Mouse (Mus musculus) ES-Bruce4 (cell line): ENCODE results near the gene Olfm4. TPM values are rescaled to one million over a fixed set of nuclear protein-coding genes. Genes with fewer than 3 reads are reported as not detected.

Experiments
- H3K27ac ChIP-seq: 2 replicates; pipeline ENCODE4 v1.5.1; 2012; ENCODE audit warnings: low read length, inconsistent platforms; ENCODE audit not compliant: insufficient read depth
- H3K27me3 ChIP-seq: 2 replicates; pipeline ENCODE4 v1.6.1; 2012; ENCODE audit warnings: mild to moderate bottlenecking, low read length, inconsistent platforms; ENCODE audit not compliant: control insufficient read depth, poor library complexity, insufficient read depth, severe bottlenecking
- H3K36me3 ChIP-seq: 2 replicates; pipeline ENCODE4 v1.6.1; 2012; ENCODE audit warnings: inconsistent platforms, mild to moderate bottlenecking, low read length, moderate library complexity; ENCODE audit not compliant: control insufficient read depth, poor library complexity, insufficient read depth, severe bottlenecking
- H3K4me1 ChIP-seq: one replicate; pipeline ENCODE4 v1.8.1; 2011; ENCODE audit warnings: low read length; ENCODE audit not compliant: control insufficient read depth, insufficient read depth
- H3K4me3 ChIP-seq: 2 replicates; pipeline ENCODE4 v1.5.1; 2011; ENCODE audit warnings: low read depth, mild to moderate bottlenecking, low read length
- H3K9ac ChIP-seq: 2 replicates; pipeline ENCODE4 v1.6.1; 2012; ENCODE audit warnings: low read depth, mild to moderate bottlenecking, inconsistent platforms; ENCODE audit not compliant: poor library complexity, severe bottlenecking
- H3K9me3 ChIP-seq: replicated peaks from 2 replicates; pipeline ENCODE4 v1.6.1; 2012; ENCODE audit warnings: mild to moderate bottlenecking, low read length, inconsistent platforms; ENCODE audit not compliant: control insufficient read depth, poor library complexity, insufficient read depth, severe bottlenecking
- CTCF ChIP-seq: IDR thresholded peaks from one replicate; pipeline ENCODE4 v1.8.1; 2011; ENCODE audit warnings: low read depth, low read length
- EP300 ChIP-seq: IDR thresholded peaks from 2 replicates; pipeline ENCODE4 v1.6.1; 2011; ENCODE audit warnings: low read depth, low read length; ENCODE audit not compliant: insufficient read depth
- POLR2A ChIP-seq: IDR thresholded peaks from one replicate; pipeline ENCODE4 v1.8.1; 2011; ENCODE audit warnings: low read length; ENCODE audit not compliant: insufficient read depth
- polyA plus RNA-seq: library from polyadenylated mRNA; stranded (reverse); fragments of >200 nt; gene quantifications from 2 replicates; pipeline ENCODE4 v1.2.4, GENCODE M21; 2011; ENCODE audit warnings: low read depth; ENCODE audit not compliant: missing spikeins, insufficient read depth, insufficient read length

Gene Olfm4
- polyA plus RNA-seq, 1 experiment: not detected

DNA sequence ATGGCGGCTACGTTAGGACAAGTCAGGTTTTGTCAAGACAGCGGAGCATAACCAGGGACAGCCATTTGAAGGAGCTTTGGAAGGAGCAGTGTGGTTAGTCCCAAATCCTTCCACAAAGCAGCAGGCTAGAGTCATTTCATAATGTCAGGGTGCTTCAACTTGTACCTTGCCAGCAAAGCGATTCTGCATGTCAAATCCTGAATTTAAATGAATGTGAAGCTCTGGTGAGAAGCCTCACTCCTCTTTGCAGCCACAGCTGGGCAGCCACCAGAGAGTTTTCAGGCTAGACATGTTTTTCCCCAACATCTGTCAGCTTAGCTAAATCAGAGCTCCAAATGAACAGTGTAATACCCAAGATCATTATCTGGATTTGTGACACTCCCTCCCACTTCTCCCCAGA, 22.7 kb upstream of the Olfm4 start:
- Histone ChIP-seq H3K4me1 (no peaks in the 10 kb centered on the region), H3K27ac (no peak overlapping the region), H3K9me3 (no peaks in the 10 kb centered on the region), H3K4me3 (no peak overlapping the region), H3K27me3 (no peaks in the 10 kb centered on the region; the same call in none of the 2 replicates), H3K9ac (no peak overlapping the region), H3K36me3 (no peaks in the 10 kb centered on the region)
- no peak for TF ChIP-seq CTCF
- no peak for TF ChIP-seq EP300
- TF ChIP-seq POLR2A: no peak

DNA sequence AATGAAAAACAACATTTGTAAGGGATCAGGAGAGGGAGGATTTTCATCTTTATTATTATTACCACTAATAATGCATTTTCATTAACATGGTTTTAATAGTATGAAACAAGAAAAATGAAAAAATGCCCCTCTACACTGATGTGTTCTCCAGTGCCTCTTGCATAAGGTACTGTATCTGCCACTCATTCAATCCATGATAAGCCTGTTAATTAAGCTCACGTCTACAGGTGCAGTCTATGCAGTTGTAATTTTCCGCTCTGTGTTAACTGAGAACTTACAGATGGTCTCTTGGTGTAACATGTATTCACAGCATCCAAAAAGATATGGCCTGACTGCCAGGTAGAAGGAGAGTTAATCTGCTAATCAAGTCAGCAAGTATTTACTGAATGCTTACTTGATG, 22.3 kb upstream of the Olfm4 start:
- Histone ChIP-seq H3K27me3 (no peaks in the 10 kb centered on the region; the same call in none of the 2 replicates), H3K4me1 (no peaks in the 10 kb centered on the region), H3K4me3 (no peak overlapping the region), H3K27ac (no peak overlapping the region), H3K9ac (no peak overlapping the region), H3K36me3 (no peaks in the 10 kb centered on the region), H3K9me3 (no peaks in the 10 kb centered on the region)
- no peak for TF ChIP-seq CTCF

DNA sequence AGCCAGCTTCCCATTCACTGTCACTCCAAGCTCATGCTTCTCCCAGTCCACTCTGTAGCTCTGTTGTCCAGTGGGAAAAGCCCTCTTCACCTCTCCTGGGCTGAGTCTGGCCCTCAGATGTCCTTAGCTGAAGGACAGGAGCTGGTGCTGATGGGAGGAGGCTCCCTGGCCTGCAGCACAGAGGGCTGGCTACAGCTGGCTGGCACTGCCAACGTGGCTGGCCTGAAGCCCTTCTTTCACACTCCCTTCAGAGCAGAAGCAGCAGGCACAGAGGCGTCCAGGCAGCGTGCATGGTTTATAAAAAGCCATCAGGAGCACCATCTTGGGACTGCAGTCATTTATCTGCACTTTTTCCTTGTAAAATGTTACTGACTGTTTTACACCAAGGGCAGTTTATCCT, 13.7 kb upstream of the Olfm4 start:
- no peak for TF ChIP-seq CTCF
- no peak for TF ChIP-seq EP300
- TF ChIP-seq POLR2A: no peak

DNA sequence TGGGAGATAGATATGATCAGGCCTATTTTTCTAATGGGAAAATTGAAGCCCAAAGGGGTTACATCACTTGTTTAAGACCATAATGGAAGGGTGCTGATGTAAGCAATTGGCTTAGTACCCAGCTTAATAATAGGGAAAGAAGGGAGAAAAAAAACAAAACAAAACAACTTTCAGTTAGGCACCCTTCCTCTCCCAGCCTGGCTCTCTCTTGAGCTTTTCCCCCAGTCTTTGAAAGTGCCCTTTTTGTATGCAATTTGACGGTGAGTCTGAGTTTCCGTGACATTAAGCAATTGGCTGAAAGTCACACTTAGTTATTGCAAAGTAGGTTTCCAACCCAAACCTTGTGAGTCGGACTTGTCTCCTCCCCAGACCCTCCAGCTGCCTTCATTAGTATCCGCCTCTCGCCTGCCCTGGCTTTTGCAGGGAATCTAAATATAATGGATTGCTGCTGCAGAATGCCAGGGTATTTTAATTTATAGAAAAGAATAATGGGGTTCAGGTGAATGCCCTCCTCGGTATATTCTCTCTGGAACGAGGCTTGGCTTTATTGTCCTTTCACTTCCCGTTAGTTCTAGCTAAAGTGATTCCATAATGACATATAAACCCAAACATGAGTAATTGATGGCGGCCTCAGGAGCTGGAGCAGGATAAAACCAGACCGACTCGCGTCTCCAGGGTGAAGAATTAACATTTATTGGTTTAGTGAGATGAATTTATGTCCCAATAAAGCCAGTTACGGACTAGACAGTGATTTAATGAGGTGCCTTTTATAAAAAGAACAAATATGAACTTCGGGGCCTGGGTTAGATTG, 12.7 kb upstream of the Olfm4 start:
- no peak overlapping the region for H3K27ac ChIP-seq
- H3K36me3 ChIP-seq: no peaks in the 10 kb centered on the region
- no peaks in the 10 kb centered on the region for H3K4me1 ChIP-seq
- no peak overlapping the region for H3K4me3 ChIP-seq
- no peak for TF ChIP-seq EP300
- TF ChIP-seq POLR2A: no peak
- no peak for TF ChIP-seq CTCF
- H3K9ac ChIP-seq: no peak overlapping the region
- 0 out of 2 replicates have a peak, but pooled peaks cover 3% of the 10 kb centered on the region for H3K9me3 ChIP-seq
- no peaks in the 10 kb centered on the region for H3K27me3 ChIP-seq

More for the DNA sequence above, 13.7 kb upstream of the Olfm4 start:
- Histone ChIP-seq H3K9me3 (0 out of 2 replicates have a peak, but pooled peaks cover 3% of the 10 kb centered on the region), H3K9ac (no peak overlapping the region), H3K36me3 (no peaks in the 10 kb centered on the region), H3K4me1 (no peaks in the 10 kb centered on the region), H3K27me3 (no peaks in the 10 kb centered on the region), H3K27ac (no peak overlapping the region), H3K4me3 (no peak overlapping the region)

DNA sequence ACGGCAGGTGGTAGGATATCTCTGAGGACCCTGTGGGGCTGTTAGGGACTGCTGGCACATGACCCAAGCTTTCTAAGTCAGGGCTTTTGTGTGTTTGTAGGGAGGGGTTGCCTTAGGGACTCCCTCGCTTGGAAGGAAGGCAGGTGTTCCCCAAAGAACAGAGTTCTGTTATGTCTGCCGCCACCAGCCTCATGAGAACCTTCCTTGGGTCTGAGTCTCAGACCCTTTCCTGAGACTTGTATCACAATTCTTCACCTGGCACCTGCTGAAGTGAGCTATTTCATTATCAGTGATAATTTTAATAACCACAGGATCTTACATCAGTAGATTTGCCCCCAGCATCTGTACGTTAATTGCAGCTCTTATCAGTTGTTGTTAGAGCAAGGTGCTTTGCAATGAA, 2.4 kb upstream of the Olfm4 start:
- no peak for TF ChIP-seq EP300
- TF ChIP-seq POLR2A: no peak
- TF ChIP-seq CTCF: no peak
- H3K36me3 ChIP-seq: no peaks in the 10 kb centered on the region
- no peaks in the 10 kb centered on the region for H3K4me1 ChIP-seq
- H3K4me3 ChIP-seq: no peak overlapping the region
- no peak overlapping the region for H3K27ac ChIP-seq
- no peaks in the 10 kb centered on the region for H3K27me3 ChIP-seq
- no peaks in the 10 kb centered on the region for H3K9me3 ChIP-seq
- no peak overlapping the region for H3K9ac ChIP-seq

DNA sequence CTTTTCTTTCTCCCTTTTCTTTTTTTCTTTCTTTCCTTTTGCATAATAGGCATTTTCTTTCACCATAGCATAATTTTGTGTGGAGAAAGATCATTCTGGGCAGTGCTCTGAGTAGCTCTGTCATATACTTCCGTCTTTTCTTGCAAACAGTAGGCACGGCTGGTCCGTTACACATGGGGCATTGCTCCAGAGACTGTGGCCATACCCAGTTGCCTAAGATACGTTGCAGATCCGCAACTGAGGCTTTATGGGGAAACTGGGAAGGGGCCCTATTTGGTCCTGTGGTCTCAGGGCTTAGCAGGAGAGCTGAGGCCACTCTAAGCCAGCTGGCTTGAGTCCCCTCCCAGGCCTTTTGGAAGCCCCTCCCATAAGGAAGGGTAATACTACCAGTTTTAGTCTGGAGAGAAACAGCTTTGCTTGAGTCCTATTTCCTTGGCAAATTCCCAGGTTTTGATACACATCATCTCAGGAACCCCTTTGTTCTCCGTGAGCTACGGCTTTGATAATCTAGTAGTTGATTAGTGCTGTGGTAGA, 1.3 kb downstream of the Olfm4 start:
- TF ChIP-seq CTCF (no peak), POLR2A (no peak), EP300 (no peak)

More for the DNA sequence above, 1.3 kb downstream of the Olfm4 start:
- no peak overlapping the region for H3K27ac ChIP-seq
- no peaks in the 10 kb centered on the region for H3K4me1 ChIP-seq
- H3K36me3 ChIP-seq: no peaks in the 10 kb centered on the region
- H3K4me3 ChIP-seq: no peak overlapping the region
- no peak overlapping the region for H3K9ac ChIP-seq
- no peaks in the 10 kb centered on the region for H3K9me3 ChIP-seq
- no peaks in the 10 kb centered on the region for H3K27me3 ChIP-seq
